Mouse (Mus musculus) Muller cell, postnatal 12 days (primary cell): ENCODE measurements around the gene Abhd11.
"Not testable (repeated sequence)": the region's sequence is repeated elsewhere in the genome, so short reads cannot be mapped to it uniquely, and the experiment has no call there.

Experiments used
- DNase-seq: peaks from one replicate; pipeline ENCODE4 v3.0.0-alpha.2; 2015; ENCODE audit errors: inconsistent ontology term

Gene Abhd11

GRCm38 (mm10) chr5:135023344-135024173 lies 14.6 kb downstream of the Abhd11 start, which contains the start of gene Stx1a:
Gene Stx1a, plus strand, starts transcription at chr5:135023482.
- DNase-seq: peak; percentile 94

- DNase-seq: no peak
These were observed 15.8 kb downstream of the Abhd11 start for GRCm38 (mm10) chr5:135024665-135025224.

- DNase-seq: no peak
These were observed 16.9 kb downstream of the Abhd11 start for GRCm38 (mm10) chr5:135025899-135026298.

- DNase-seq: peak; percentile 80
These were observed 20.3 kb downstream of the Abhd11 start for GRCm38 (mm10) chr5:135029007-135029854.

- DNase-seq: no peak
These were observed 23.6 kb downstream of the Abhd11 start for GRCm38 (mm10) chr5:135032581-135032980.

- DNase-seq: no peak
These were observed 25.6 kb downstream of the Abhd11 start for GRCm38 (mm10) chr5:135034593-135034992.

- no peak for DNase-seq
These were observed 26.8 kb downstream of the Abhd11 start for GRCm38 (mm10) chr5:135035608-135036359.

GRCm38 (mm10) chr5:135037946-135038345 lies 29.0 kb downstream of the Abhd11 start:
- DNase-seq: no peak

- DNase-seq: no peak
These were observed 30.6 kb downstream of the Abhd11 start for GRCm38 (mm10) chr5:135039541-135039940.

GRCm38 (mm10) chr5:135040059-135040458 lies 31.1 kb downstream of the Abhd11 start:
- DNase-seq: no peak

GRCm38 (mm10) chr5:135040777-135041176 lies 31.8 kb downstream of the Abhd11 start:
- no peak for DNase-seq

GRCm38 (mm10) chr5:135042105-135042788 lies 33.3 kb downstream of the Abhd11 start:
- no peak for DNase-seq

- no peak for DNase-seq
These were observed 35.6 kb downstream of the Abhd11 start for GRCm38 (mm10) chr5:135044575-135044974.

GRCm38 (mm10) chr5:135048539-135048938 lies 39.6 kb downstream of the Abhd11 start:
- DNase-seq: no peak

GRCm38 (mm10) chr5:135049268-135049667 lies 40.3 kb downstream of the Abhd11 start:
- not testable (repeated sequence) for DNase-seq

- DNase-seq: no peak
These were observed 44.4 kb downstream of the Abhd11 start for GRCm38 (mm10) chr5:135053356-135053755.
